Mouse (Mus musculus): ENCODE measurements around the gene Tmc2.

Gene Tmc2

GRCm38 (mm10) chr2:130256762-130257161 lies 61.8 kb downstream of the Tmc2 start:
- no peak for DNase-seq

- no peak for DNase-seq
Observed at GRCm38 (mm10) chr2:130260822-130261221, 65.8 kb downstream of the Tmc2 start.

- no peak for DNase-seq
Observed at GRCm38 (mm10) chr2:130261914-130262313, 66.9 kb downstream of the Tmc2 start.

- no peak for DNase-seq
Observed at GRCm38 (mm10) chr2:130262398-130262797, 67.4 kb downstream of the Tmc2 start.

- no peak for DNase-seq
Observed at GRCm38 (mm10) chr2:130265520-130265919, 70.5 kb downstream of the Tmc2 start.

- no peak for DNase-seq
Observed at GRCm38 (mm10) chr2:130268074-130268473, 73.1 kb downstream of the Tmc2 start.

- no peak for DNase-seq
Observed at GRCm38 (mm10) chr2:130273732-130274131, 78.7 kb downstream of the Tmc2 start.

- peak; percentile 99 for DNase-seq
Observed at GRCm38 (mm10) chr2:130274149-130274861, 79.3 kb downstream of the Tmc2 start, which contains the start of gene Nop56. Nop56 (plus strand) TSS chr2:130274430.

- no peak for DNase-seq
Observed at GRCm38 (mm10) chr2:130274862-130275261, 79.9 kb downstream of the Tmc2 start.

GRCm38 (mm10) chr2:130275649-130276048 lies 80.7 kb downstream of the Tmc2 start:
- peak; percentile 75 for DNase-seq

- no peak for DNase-seq
Observed at GRCm38 (mm10) chr2:130279600-130280091, 84.7 kb downstream of the Tmc2 start.

GRCm38 (mm10) chr2:130280224-130280623 lies 85.2 kb downstream of the Tmc2 start:
- DNase-seq: no peak

- no peak for DNase-seq
Observed at GRCm38 (mm10) chr2:130280818-130281217, 85.8 kb downstream of the Tmc2 start.

GRCm38 (mm10) chr2:130283854-130284654 lies 89.1 kb downstream of the Tmc2 start, which contains the start of gene Idh3b:
Idh3b (minus strand) TSS chr2:130284547.
- DNase-seq: peak; percentile 92

- no peak for DNase-seq
Observed at GRCm38 (mm10) chr2:130289086-130289485, 94.1 kb downstream of the Tmc2 start.

GRCm38 (mm10) chr2:130291434-130291833 lies 96.4 kb downstream of the Tmc2 start:
- peak; percentile 92 for DNase-seq

- DNase-seq: no peak
Observed at GRCm38 (mm10) chr2:130293009-130293408, 98.0 kb downstream of the Tmc2 start.

GRCm38 (mm10) chr2:130293486-130293885 lies 98.5 kb downstream of the Tmc2 start:
- peak; percentile 70 for DNase-seq

- no peak for DNase-seq
Observed at GRCm38 (mm10) chr2:130294218-130294935, 99.4 kb downstream of the Tmc2 start.

GRCm38 (mm10) chr2:130294936-130295277 lies 99.9 kb downstream of the Tmc2 start, which contains the start of gene Ebf4:
Ebf4 (plus strand) TSS chr2:130295169.
- DNase-seq: peak; percentile 89

GRCm38 (mm10) chr2:130295331-130296133 lies 100.5 kb downstream of the Tmc2 start:
- peak; percentile 87 for DNase-seq

GRCm38 (mm10) chr2:130296134-130296745 lies 101.2 kb downstream of the Tmc2 start:
- peak; percentile 42 for DNase-seq

Measured in retina, postnatal 1 day (tissue).